Mouse (Mus musculus) neural tube, embryonic 12.5 days (tissue): ENCODE measurements around the gene Nphp4. TPM values are rescaled to one million over a fixed set of nuclear protein-coding genes. Genes with fewer than 3 reads are reported as not detected.
A peak's percentile ranks its signal among the peaks of the same experiment; 100 is the strongest.
"Not testable (repeated sequence)": the region's sequence is repeated elsewhere in the genome, so short reads cannot be mapped to it uniquely, and the experiment has no call there.

Experiments used
- ATAC-seq: fragments of 200-750 bp; cut with Nextera tagmentation; 2 replicates; pipeline ENCODE4 v1.8.0; 2017; ENCODE audit warnings: low read depth, mild to moderate bottlenecking, moderate TSS enrichment, moderate library complexity; ENCODE audit not compliant: low FRiP score
- H3K27ac ChIP-seq: fragments of 300-500 bp; sonication (generic); 2 replicates; pipeline ENCODE4 v1.5.1; 2016
- H3K27me3 ChIP-seq: fragments of 300-500 bp; sonication (generic); replicated peaks from 2 replicates; pipeline ENCODE4 v1.6.1; 2016; ENCODE audit warnings: mild to moderate bottlenecking
- H3K36me3 ChIP-seq: fragments of 300-500 bp; sonication (generic); 2 replicates; pipeline ENCODE4 v1.6.1; 2016; ENCODE audit warnings: mild to moderate bottlenecking
- H3K4me1 ChIP-seq: fragments of 300-500 bp; sonication (generic); 2 replicates; pipeline ENCODE4 v1.6.1; 2016
- H3K4me2 ChIP-seq: fragments of 300-500 bp; sonication (generic); replicated peaks from 2 replicates; pipeline ENCODE4 v1.6.1; 2016; ENCODE audit warnings: mild to moderate bottlenecking
- H3K4me3 ChIP-seq: fragments of 300-500 bp; sonication (generic); 2 replicates; pipeline ENCODE4 v1.5.1; 2016
- H3K9ac ChIP-seq: fragments of 300-500 bp; sonication (generic); 2 replicates; pipeline ENCODE4 v1.6.1; 2016; ENCODE audit warnings: mild to moderate bottlenecking
- H3K9me3 ChIP-seq: fragments of 300-500 bp; sonication (generic); 2 replicates; pipeline ENCODE4 v1.6.1; 2016; ENCODE audit warnings: mild to moderate bottlenecking
- WGBS: fragments of 180-500 bp; shearing (Covaris S2); methylation state at CpG from one replicate; pipeline ENCODE4 v1.1.7; 2016; 5-methylcytosine and 5-hydroxymethylcytosine counted together
- polyA plus RNA-seq: library from polyadenylated mRNA; unstranded; fragments of >200 nt; fragmentation: Nextera tagmentation; extraction: Ambion mirVana; gene quantifications from 2 replicates; pipeline ENCODE4 v1.2.1, GENCODE M21; 2016

Gene Nphp4
- polyA plus RNA-seq, 1 experiment from 2014 or later = 7.2 TPM

DNA sequence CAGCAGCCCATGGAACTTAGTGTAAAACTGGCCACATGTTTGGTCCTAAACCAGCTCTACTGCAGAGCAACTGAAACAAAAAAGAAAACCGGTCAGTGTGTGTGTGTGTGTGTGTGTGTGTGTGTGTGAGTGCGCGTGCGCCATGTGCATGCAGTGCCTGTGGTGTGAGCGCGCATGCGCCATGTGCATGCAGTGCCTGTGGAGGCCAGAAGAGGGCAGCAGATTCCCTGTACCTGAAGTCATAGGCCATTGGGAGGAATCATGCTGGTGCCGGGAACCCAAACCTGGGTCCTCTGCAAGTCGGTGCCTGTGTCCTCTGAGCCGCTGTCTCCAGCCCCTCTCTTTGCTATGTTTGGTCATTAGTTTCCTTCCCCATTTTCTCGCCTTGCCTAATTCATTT lies 65.9 kb downstream of the Nphp4 start:
- Histone ChIP-seq H3K27me3 (no peaks in the 10 kb centered on the region), H3K36me3 (peaks cover 10% of the 10 kb centered on the region), H3K27ac (no peak overlapping the region), H3K9ac (no peak overlapping the region), H3K9me3 (0 out of 2 replicates have a peak, but pooled peaks cover 6% of the 10 kb centered on the region), H3K4me1 (peaks cover 3% of the 10 kb centered on the region; the same call in 1 of the 2 replicates), H3K4me2 (no peak overlapping the region), H3K4me3 (no peak overlapping the region)
- no peak for ATAC-seq
- WGBS = 98% methylated on average over 11 of the region's 11 CpGs

DNA sequence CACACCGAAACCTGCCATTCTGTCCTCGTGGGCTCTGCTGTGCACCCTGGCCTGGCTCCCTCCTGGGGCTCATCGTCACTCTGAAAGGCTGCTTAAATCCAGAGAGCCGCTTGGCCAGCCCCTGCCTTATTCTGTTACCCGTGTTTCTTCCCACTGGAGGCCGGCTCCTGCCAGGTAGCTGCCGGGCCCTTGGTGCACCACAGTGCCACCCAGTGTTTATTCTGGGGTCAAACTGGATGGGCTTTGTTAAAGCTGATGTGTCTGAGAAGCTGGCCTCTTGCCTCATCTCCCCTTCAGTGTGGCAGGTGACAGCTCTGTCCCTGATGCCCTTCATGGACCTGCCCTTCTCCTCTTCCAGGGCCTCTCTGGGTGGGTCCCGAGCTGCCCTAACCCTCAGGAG lies 70.0 kb downstream of the Nphp4 start:
- H3K9ac ChIP-seq = no peak overlapping the region
- no peak overlapping the region for H3K27ac ChIP-seq
- WGBS = 74% methylated on average over 8 of the region's 8 CpGs
- peaks cover 16% of the 10 kb centered on the region for H3K36me3 ChIP-seq
- 0 out of 2 replicates have a peak, but pooled peaks cover 6% of the 10 kb centered on the region for H3K9me3 ChIP-seq
- H3K27me3 ChIP-seq = no peaks in the 10 kb centered on the region
- no peak overlapping the region for H3K4me3 ChIP-seq
- no peak overlapping the region for H3K4me2 ChIP-seq
- peaks cover 18% of the 10 kb centered on the region for H3K4me1 ChIP-seq
- no peak for ATAC-seq

DNA sequence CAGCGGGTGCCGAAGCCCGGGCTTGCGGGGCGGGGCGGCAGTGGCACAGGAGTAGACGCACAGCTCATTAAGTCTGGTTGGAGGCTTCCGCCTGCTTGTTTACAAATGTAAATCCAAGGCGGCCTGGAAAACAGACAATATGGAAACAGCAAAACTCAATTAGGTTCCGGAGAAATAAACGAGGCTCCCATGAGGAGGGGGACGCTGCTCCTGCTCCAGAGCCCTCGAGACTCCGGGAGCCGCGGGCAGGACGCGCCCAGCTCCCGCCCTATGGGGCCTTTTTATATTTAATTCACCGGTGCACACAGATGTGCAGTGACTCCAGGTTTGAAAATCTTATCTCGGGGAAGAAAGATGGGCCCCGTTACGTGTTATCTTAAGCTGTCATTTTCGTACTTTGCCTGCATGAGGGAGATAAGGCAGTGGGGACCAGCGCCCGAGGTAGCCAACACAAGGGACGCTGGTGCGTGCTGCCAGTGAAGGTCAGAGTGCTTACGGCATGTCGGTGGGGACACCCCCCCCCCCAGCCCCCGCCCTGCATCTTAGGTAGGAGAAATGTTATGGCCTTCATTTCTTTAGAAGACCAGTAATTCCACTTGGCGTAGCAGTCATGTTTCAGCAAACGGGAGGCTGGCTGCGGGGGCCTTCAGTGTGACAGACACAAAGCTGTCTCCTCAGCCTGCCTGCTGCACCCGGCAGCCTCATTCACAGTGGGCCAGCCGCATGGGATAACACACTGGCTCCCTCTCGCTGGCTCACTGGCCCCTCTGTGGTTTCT lies 71.6 kb downstream of the Nphp4 start:
- WGBS = 45% methylated on average over 37 of the region's 37 CpGs
- Histone ChIP-seq H3K4me2 (peak overlapping the region; percentile 22; the same call in 1 of the 2 replicates), H3K27me3 (no peaks in the 10 kb centered on the region), H3K9me3 (no peaks in the 10 kb centered on the region), H3K27ac (0 out of 2 replicates have a peak overlapping the region, but pooled peaks have one; percentile 12), H3K4me3 (no peak overlapping the region), H3K4me1 (peaks cover 18% of the 10 kb centered on the region), H3K36me3 (0 out of 2 replicates have a peak, but pooled peaks cover 6% of the 10 kb centered on the region), H3K9ac (no peak overlapping the region)
- ATAC-seq = no peak

DNA sequence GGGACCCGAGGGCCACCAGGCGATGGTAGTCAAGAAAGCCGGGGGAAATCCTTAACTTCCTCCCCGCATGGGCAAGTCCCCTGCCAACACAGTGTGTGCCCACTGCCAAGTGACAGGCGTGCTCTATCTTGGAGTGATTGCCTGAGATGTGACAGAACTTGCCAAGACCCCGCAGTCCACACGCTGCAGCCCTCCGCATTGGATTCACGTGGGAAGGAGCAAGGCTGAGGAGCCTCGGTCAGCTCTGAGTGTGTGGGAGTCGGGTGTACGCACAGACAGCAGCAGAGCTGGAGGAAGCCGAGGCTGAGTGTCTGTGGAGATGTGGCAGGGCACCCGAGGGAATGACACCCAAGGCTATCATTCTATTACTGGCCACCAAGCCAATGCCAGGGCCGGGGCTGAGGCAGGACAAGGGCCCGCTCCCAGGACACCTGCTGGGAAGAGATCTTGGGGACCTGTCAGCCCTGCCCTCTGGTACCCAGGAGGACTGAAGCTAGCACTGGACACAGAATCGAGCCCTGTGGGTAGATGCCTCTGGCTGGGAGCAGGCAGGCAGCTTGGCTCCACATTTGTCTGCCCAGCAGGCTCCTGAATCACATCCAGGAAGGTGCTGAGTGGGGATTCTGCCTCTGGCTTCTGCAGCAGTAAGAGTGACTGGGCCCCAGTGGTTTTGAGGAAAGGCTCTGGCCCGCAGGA lies 73.1 kb downstream of the Nphp4 start:
- Histone ChIP-seq H3K36me3 (0 out of 2 replicates have a peak, but pooled peaks cover 6% of the 10 kb centered on the region), H3K4me2 (no peak overlapping the region), H3K27me3 (no peaks in the 10 kb centered on the region), H3K27ac (no peak overlapping the region), H3K9me3 (no peaks in the 10 kb centered on the region), H3K4me1 (peaks cover 18% of the 10 kb centered on the region), H3K4me3 (no peak overlapping the region), H3K9ac (no peak overlapping the region)
- ATAC-seq = no peak
- WGBS = 94% methylated on average over 18 of the region's 18 CpGs

DNA sequence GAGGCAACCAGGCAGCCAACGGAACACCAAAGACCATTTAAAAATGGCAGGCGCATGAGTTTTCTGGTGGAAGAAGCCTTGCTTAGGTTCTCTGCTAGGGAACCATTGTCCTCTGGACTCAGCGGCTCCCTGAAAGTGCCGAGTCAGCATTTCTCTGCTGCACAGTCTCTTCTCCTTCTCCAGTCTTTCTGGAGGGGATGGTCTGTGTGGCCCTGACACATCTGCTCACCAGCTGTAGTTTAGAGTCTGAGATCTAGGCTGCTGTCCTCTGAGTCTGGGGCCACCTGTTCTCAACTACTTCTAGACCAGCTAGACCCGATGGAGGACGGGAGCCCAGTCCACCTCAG lies 73.7 kb downstream of the Nphp4 start:
- Histone ChIP-seq H3K27me3 (no peaks in the 10 kb centered on the region), H3K4me1 (peaks cover 22% of the 10 kb centered on the region), H3K4me2 (no peak overlapping the region), H3K4me3 (no peak overlapping the region), H3K9ac (no peak overlapping the region), H3K27ac (no peak overlapping the region), H3K9me3 (no peaks in the 10 kb centered on the region), H3K36me3 (0 out of 2 replicates have a peak, but pooled peaks cover 6% of the 10 kb centered on the region)
- 90% methylated on average over 6 of the region's 6 CpGs for WGBS
- ATAC-seq = no peak

DNA sequence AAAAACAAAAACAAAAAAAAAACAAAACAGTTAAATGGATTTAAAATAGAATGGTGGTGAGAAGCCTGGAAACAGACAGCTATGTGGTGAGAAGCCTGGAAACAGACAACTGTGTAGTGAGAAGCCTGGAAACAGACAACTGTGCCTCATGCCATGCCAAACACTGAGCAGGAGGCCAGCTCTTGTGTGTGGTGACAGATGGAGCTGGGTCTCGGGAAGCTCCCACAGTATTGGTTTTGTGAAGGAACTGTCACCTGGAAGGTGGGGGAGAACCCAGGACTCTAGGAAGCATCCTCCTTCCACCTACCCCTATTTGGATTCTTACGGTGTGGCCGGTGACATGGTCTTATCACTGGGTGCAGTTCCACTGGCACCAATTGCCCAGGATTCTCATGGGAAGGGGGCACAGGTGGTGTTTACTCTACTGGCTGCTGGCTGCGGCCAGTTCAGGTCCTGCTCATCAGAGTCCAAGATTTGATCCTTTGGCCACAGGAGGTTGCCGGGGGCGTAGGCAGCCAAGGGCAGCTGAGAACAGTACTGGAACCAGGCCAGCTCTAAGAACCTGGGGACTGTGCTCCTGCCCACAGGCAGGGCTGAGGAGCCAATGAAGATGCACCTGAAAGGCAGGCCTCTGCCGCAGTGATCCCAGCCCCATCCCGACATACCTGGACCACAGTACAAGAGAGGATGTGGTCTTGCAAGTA lies 77.2 kb downstream of the Nphp4 start:
- ATAC-seq = no peak
- no peak overlapping the region for H3K9ac ChIP-seq

DNA sequence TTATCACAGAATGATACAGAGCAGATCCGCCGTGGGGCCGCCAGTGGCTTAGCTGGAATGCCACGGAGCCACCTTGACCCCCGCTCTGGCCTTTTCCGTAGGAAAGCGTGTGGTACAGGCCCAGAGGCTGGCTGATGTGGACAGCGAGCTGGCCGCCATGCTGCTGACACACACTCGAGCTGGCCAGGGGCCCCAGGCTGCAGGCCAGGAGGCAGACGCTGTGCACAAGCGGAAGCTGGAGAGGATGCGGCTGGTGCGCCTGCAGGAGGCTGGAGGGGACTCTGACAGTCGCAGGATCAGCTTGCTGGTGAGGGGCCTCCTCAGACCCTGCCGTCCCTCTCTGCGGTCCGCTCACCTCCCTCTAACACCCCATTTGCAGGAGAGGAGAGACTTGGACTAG lies 77.9 kb downstream of the Nphp4 start:
- no peaks in the 10 kb centered on the region for H3K9me3 ChIP-seq
- no peak overlapping the region for H3K4me2 ChIP-seq
- no peak overlapping the region for H3K9ac ChIP-seq
- H3K27ac ChIP-seq = no peak overlapping the region
- no peak overlapping the region for H3K4me3 ChIP-seq
- no peaks in the 10 kb centered on the region for H3K27me3 ChIP-seq
- ATAC-seq = no peak
- H3K36me3 ChIP-seq = 0 out of 2 replicates have a peak, but pooled peaks cover 6% of the 10 kb centered on the region
- peaks cover 32% of the 10 kb centered on the region for H3K4me1 ChIP-seq
- WGBS = 77% methylated on average over 18 of the region's 18 CpGs

More for the DNA sequence above, 77.2 kb downstream of the Nphp4 start:
- WGBS = 95% methylated on average over 8 of the region's 8 CpGs
- Histone ChIP-seq H3K27ac (no peak overlapping the region), H3K9me3 (no peaks in the 10 kb centered on the region), H3K4me1 (peaks cover 29% of the 10 kb centered on the region), H3K36me3 (0 out of 2 replicates have a peak, but pooled peaks cover 6% of the 10 kb centered on the region), H3K27me3 (no peaks in the 10 kb centered on the region), H3K4me3 (no peak overlapping the region), H3K4me2 (no peak overlapping the region)

DNA sequence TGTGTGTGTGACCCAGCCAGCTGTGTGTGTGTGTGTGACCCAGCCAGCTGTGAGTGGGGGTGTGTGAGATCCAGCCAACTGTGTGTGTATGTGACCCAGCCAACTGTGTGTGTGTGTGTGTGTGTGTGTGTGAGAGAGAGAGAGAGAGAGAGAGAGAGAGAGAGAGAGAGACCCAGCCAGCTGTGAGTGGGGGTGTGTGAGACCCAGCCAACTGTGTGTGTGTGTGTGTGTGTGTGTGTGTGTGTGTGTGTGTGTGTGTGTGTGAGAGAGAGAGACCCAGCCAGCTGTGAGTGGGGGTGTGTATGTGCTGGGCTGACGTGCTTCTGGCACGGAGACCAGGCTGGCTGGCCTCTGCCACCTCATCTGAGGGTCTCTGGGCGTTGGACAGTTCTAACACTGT lies 79.3 kb downstream of the Nphp4 start:
- ATAC-seq, H3K4me3 ChIP-seq, H3K9ac ChIP-seq, H3K9me3 ChIP-seq, H3K27me3 ChIP-seq, H3K4me2 ChIP-seq, H3K27ac ChIP-seq, H3K36me3 ChIP-seq: not testable (repeated sequence)
- H3K4me1 ChIP-seq = peaks cover 46% of the 10 kb centered on the region
- WGBS = 67% methylated on average over 3 of the region's 3 CpGs

DNA sequence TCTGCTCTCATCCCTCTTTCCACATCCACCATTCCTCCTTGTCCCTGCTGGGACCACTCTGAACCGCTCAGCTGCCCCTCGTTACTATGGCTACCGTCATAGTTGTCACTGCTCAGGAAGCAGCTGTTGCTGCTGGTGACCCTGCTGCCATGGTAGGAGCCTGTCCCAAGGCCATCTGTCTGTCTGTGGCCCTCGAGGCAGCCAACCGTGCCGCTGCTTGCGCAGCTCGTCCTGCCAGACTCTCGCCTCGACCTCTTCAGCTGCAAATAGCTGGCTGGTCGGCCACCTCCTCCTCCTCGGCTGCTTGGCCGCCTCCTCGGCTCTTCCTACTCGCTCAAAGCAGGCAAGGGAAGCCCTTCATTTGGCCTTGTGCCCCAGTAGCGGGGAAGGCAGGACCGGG lies 81.7 kb downstream of the Nphp4 start:
- ATAC-seq = peak; percentile 69
- WGBS = 22% methylated on average over 17 of the region's 17 CpGs
- no peak overlapping the region for H3K9ac ChIP-seq
- no peaks in the 10 kb centered on the region for H3K9me3 ChIP-seq
- H3K4me1 ChIP-seq = peaks cover 46% of the 10 kb centered on the region
- 0 out of 2 replicates have a peak, but pooled peaks cover 2% of the 10 kb centered on the region for H3K36me3 ChIP-seq
- no peak overlapping the region for H3K27ac ChIP-seq
- H3K4me2 ChIP-seq = peak overlapping the region; percentile 23; the same call in 1 of the 2 replicates
- no peaks in the 10 kb centered on the region for H3K27me3 ChIP-seq
- no peak overlapping the region for H3K4me3 ChIP-seq

DNA sequence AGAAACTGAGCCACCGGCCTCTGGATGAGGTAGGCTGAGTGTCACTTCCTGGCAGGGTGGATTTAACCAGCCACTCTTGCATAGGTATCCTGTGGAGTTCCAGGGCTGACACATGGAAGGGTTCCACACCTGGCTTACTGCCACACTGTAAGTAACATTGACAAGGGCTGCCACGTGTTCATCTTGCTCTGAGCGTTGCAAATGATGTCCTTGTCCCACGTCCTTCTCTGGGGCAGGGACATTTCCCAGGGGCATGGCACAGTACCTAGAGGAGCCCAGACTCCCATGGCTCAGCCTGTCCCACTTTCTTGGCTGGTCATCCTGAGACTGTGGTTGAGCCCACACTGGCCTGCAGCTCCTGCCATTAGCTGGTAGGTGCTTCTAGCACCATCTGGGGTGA lies 91.5 kb downstream of the Nphp4 start:
- WGBS = 74% methylated on average over 4 of the region's 4 CpGs
- H3K4me1 ChIP-seq = peaks cover 9% of the 10 kb centered on the region; the same call in 1 of the 2 replicates
- ATAC-seq = no peak
- H3K4me2 ChIP-seq = no peak overlapping the region
- H3K27me3 ChIP-seq = no peaks in the 10 kb centered on the region
- H3K27ac ChIP-seq = no peak overlapping the region
- no peak overlapping the region for H3K9ac ChIP-seq
- H3K36me3 ChIP-seq = no peaks in the 10 kb centered on the region
- no peak overlapping the region for H3K4me3 ChIP-seq
- H3K9me3 ChIP-seq = no peaks in the 10 kb centered on the region

DNA sequence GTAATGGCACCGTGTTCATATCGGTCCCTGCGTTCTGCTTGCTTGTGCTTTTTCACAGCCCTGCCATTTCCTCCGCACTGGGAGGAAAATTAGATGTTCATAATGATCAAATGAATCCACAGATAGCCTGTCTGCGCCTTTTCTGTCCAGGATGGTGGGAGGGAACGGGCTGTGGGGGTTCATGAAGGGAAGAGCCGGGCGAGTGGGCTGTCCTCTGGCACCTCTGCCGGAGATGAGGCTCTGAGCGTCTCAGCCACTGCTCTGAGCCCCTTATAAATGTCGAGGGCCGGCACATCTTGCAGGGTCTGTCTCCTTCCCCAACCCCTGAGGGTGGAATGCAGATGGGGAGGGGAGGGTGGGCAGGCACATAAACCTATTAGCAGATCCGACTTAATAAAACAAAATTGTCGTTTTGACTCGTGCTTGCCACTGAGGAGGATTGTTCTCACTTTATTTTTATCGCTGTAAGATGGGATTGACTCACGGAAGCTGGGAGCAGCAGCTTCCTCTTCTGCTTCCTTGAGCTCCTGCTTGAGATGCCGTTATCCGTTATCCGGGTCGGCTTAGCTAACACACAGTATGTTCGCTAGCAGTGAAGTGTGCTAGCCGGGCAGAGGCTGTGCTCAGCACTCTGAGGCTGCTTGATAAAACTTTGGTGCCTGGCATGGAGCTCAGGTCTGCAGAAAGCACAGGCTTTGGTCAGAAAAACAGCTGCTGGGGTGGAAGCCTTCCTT lies 92.3 kb downstream of the Nphp4 start:
- Histone ChIP-seq H3K4me1 (peaks cover 9% of the 10 kb centered on the region; the same call in 1 of the 2 replicates), H3K27ac (no peak overlapping the region), H3K4me3 (no peak overlapping the region), H3K9ac (0 out of 2 replicates have a peak overlapping the region, but pooled peaks have one; percentile 9), H3K4me2 (0 out of 2 replicates have a peak overlapping the region, but pooled peaks have one; percentile 2), H3K36me3 (no peaks in the 10 kb centered on the region), H3K27me3 (no peaks in the 10 kb centered on the region), H3K9me3 (no peaks in the 10 kb centered on the region)
- no peak for ATAC-seq
- 46% methylated on average over 23 of the region's 23 CpGs for WGBS
